Mouse (Mus musculus): Measurements from ENCODE around the gene Rxfp3. TPM values are rescaled to one million over a fixed set of nuclear protein-coding genes. Genes with fewer than 3 reads are reported as not detected.
"Not testable (repeated sequence)": the region's sequence is repeated elsewhere in the genome, so short reads cannot be mapped to it uniquely, and the experiment has no call there.

Rxfp3 gene
- total RNA-seq, 2 experiments from 2014 or later: 0.05 to 0.09 TPM

- no peak for DNase-seq
Observed at GRCm38 (mm10) chr15:11035947-11036474, 1.8 kb downstream of the Rxfp3 start.

- DNase-seq: no peak
Observed at GRCm38 (mm10) chr15:11030188-11030587, 7.6 kb downstream of the Rxfp3 start.

DNA sequence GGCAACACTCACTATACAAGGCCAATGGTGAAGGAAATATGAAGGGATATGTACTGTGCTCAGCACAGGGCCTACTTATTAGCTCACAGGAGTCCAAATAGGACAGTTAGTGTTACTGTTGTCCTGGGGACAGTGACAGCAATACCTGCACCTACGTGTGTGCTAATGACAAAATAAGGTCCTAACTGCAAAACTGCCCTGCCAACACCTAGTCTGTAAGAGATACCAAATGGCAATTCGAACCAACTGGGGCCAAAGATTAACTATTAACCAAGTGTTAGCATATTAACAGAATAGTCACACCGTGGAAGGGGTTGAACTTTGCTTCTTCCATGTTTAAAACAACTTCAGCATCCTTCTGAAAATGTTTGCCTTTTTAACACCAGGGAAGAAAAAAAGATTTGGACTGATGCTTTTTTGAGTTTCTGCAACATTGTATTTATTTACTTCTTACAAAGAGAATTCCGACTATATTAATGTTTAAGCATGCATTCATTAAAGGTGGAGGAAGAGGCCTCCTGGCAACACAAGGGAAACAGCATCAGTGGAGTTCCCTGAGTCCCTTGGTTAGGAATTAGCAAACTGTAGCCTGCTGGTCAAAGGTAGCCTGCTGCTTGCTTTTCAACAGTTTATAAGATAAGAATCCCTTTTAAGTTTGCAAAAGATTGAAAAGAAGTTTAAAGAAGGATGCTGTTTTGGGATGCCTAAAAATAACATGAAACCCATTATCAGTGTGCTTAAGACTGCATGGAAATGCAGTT lies 10.8 kb downstream of the Rxfp3 start:
- DNase-seq: no peak

- DNase-seq: no peak
Observed at GRCm38 (mm10) chr15:11014931-11015330, 22.9 kb downstream of the Rxfp3 start.

- DNase-seq: no peak
Observed at GRCm38 (mm10) chr15:11010976-11011548, 26.7 kb downstream of the Rxfp3 start.

- DNase-seq: no peak
Observed at GRCm38 (mm10) chr15:11008756-11009155, 29.0 kb downstream of the Rxfp3 start.

- DNase-seq: no peak
Observed at GRCm38 (mm10) chr15:11004646-11005045, 33.1 kb downstream of the Rxfp3 start.

GRCm38 (mm10) chr15:11003791-11004190 lies 34.0 kb downstream of the Rxfp3 start:
- no peak for DNase-seq

GRCm38 (mm10) chr15:11000421-11000820 lies 37.4 kb downstream of the Rxfp3 start, which contains the start of gene Slc45a2:
TSS of gene Slc45a2 (plus strand) at chr15:11000721.
- no peak for DNase-seq

GRCm38 (mm10) chr15:10999832-11000231 lies 38.0 kb downstream of the Rxfp3 start:
- DNase-seq: no peak

DNA sequence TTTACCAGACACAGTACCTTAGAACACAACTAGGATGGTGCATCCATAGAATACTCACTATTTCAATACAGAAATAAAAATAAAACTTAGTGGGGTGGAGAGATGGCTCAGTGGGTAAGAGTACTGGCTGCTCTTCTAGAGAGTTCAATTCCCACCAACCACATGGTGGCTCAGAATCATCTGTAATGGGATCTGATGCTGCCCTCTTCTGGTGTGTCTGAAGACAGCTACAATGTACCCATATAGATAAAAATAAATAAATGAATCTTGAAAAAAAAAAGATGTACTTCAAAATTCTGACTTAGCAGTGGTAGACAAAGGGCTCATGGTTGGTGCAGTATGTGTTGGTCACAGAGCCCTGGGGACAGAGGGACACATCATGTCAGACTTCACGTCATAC lies 46.2 kb downstream of the Rxfp3 start:
- DNase-seq: no peak

DNA sequence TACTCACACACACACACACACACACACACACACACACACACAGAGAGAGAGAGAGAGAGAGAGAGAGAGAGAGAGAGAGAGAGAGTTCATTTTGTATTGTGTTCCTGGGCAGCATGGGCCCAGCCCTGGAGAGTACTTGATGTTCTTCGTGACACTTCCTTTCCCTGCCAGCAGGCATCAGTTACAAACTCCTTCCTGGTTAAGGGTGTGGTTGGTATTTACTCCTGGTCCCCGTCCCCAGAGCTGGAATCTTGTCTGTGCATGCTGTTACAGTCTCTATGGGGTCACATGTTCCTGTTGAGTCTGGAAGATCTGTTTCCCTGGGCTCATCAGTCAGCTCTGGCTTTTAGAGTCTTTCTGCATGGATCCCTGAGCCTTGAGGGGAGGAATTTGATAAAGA lies 47.4 kb downstream of the Rxfp3 start:
- DNase-seq: no peak

DNA sequence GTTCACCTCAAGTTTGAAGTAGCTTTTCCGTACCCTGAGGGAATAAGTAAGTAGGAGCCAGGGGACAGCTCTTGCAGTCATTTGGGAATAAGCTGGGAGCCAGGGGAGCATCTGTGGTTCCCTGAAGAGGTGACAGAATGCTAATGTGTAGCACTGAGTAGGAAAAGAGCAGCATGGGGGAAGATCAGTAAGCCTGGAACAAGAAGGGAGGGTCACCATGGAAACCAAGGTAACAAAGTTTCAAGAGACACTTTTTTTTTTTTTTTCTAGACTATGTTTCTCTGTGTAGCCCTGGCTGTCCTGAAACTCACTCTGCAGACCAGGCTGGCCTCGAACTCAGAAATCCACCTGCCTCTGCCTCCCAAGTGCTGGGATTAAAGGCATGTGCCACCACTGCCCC lies 51.3 kb downstream of the Rxfp3 start:
- not testable (repeated sequence) for DNase-seq

- DNase-seq: no peak
Observed at GRCm38 (mm10) chr15:10985756-10986155, 52.0 kb downstream of the Rxfp3 start.

Other genes with a start within 250 kb of the Rxfp3 start
- 1 to 10 TPM in 1 of 2 experiments, under 1 TPM in 1; 0.62 to 1.2 TPM for gene C1qtnf3, start 85.7 kb downstream of the Rxfp3 start, total RNA-seq (2021)
- gene Amacr, start 56.2 kb downstream of the Rxfp3 start, total RNA-seq (2021): 10 to 100 TPM; 14.6 to 15.6 TPM
- gene Slc45a2, start 37.3 kb downstream of the Rxfp3 start, total RNA-seq (2021): under 1 TPM in 1 of 2 experiments, not detected in 1; 0.10 TPM
- 10 to 100 TPM; 16.4 to 18.4 TPM for gene Adamts12, start 26.8 kb upstream of the Rxfp3 start, total RNA-seq (2021)